Mouse (Mus musculus) liver, embryonic 14.5 days (tissue): ENCODE data around the gene Efna1. TPM values are rescaled to one million over a fixed set of nuclear protein-coding genes. Genes with fewer than 3 reads are reported as not detected.

Source experiments
- ATAC-seq: fragments of 200-750 bp; cut with Nextera tagmentation; 2 replicates; pipeline ENCODE4 v1.8.0; 2017; ENCODE audit warnings: moderate number of reproducible peaks, mild to moderate bottlenecking, moderate library complexity; ENCODE audit not compliant: insufficient read depth
- DNase-seq, 3 experiments: peaks; one replicate each; pipeline ENCODE4 v3.0.0-alpha.2; 2012 to 2013; ENCODE audit warnings: low read depth in 3 of 3, low spot score in 3 of 3
- H3K27ac ChIP-seq: fragments of 300-500 bp; sonication (generic); 2 replicates; pipeline ENCODE4 v1.5.1; 2014; ENCODE audit warnings: moderate library complexity, mild to moderate bottlenecking, control low read depth, inconsistent platforms
- H3K27me3 ChIP-seq: fragments of 300-500 bp; sonication (generic); 2 replicates; pipeline ENCODE4 v1.6.1; 2014; ENCODE audit warnings: mild to moderate bottlenecking, low read length, moderate library complexity; ENCODE audit not compliant: control insufficient read depth, insufficient read depth
- H3K36me3 ChIP-seq: fragments of 300-500 bp; sonication (generic); replicated peaks from 2 replicates; pipeline ENCODE4 v1.6.1; 2014; ENCODE audit warnings: low read depth; ENCODE audit not compliant: control insufficient read depth, insufficient read depth
- H3K4me1 ChIP-seq, 2 experiments: fragments of 200-500 bp in 1 of 2; fragments of 300-500 bp in 1 of 2; sonication (generic) in 1 of 2; replicated peaks; 2 replicates each; pipeline ENCODE4 v1.6.1; 2012 to 2014; ENCODE audit warnings: antibody characterized with exemption in 1 of 2, inconsistent platforms in 1 of 2, low read length in 1 of 2; ENCODE audit not compliant: control insufficient read depth in 2 of 2, insufficient read depth in 2 of 2
- H3K4me2 ChIP-seq: fragments of 300-500 bp; sonication (generic); 2 replicates; pipeline ENCODE4 v1.6.1; 2014; ENCODE audit warnings: low read depth, mild to moderate bottlenecking, control low read depth, moderate library complexity
- H3K4me3 ChIP-seq, 2 experiments: fragments of 200-500 bp in 1 of 2; fragments of 300-500 bp in 1 of 2; sonication (generic) in 1 of 2; 2 replicates each; pipeline ENCODE4 v1.5.1; 2012 to 2014; ENCODE audit warnings: low read depth in 2 of 2, low read length in 2 of 2, mild to moderate bottlenecking in 2 of 2, control low read depth in 1 of 2, inconsistent platforms in 1 of 2, moderate library complexity in 1 of 2; ENCODE audit not compliant: insufficient read depth in 1 of 2
- H3K9ac ChIP-seq: fragments of 300-500 bp; sonication (generic); replicated peaks from 2 replicates; pipeline ENCODE4 v1.6.1; 2014; ENCODE audit warnings: mild to moderate bottlenecking, control low read depth, moderate library complexity
- H3K9me3 ChIP-seq: fragments of 300-500 bp; sonication (generic); 2 replicates; pipeline ENCODE4 v1.6.1; 2016; ENCODE audit warnings: low read length, mixed read lengths; ENCODE audit not compliant: control insufficient read depth
- CTCF ChIP-seq: IDR thresholded peaks from 2 replicates; pipeline ENCODE4 v1.5.1; 2016; ENCODE audit warnings: antibody characterized with exemption, low read depth, control low read depth
- EP300 ChIP-seq: IDR thresholded peaks from 2 replicates; pipeline ENCODE4 v1.6.1; 2016; ENCODE audit warnings: antibody characterized with exemption, low read depth
- WGBS: fragments of 180-500 bp; shearing (Covaris S2); extraction: QIAGEN DNeasy Blood & Tissue Kit; methylation state at CpG from one replicate; pipeline ENCODE4 v1.1.7; 2014; ENCODE audit not compliant: insufficient replicate concordance; 5-methylcytosine and 5-hydroxymethylcytosine counted together
- polyA plus RNA-seq, 2 experiments: library from polyadenylated mRNA; depleted of rRNA in 1 of 2; stranded (reverse) in 1 of 2; unstranded in 1 of 2; fragments of >200 nt; fragmentation: Nextera tagmentation in 1 of 2; extraction: Ambion mirVana in 1 of 2; gene quantifications; 2 replicates each; pipeline versions ENCODE4 v1.2.1 to v1.2.3; 2012 to 2014

Efna1 gene
- polyA plus RNA-seq, 2 experiments: 2.9 to 3.7 TPM

DNA sequence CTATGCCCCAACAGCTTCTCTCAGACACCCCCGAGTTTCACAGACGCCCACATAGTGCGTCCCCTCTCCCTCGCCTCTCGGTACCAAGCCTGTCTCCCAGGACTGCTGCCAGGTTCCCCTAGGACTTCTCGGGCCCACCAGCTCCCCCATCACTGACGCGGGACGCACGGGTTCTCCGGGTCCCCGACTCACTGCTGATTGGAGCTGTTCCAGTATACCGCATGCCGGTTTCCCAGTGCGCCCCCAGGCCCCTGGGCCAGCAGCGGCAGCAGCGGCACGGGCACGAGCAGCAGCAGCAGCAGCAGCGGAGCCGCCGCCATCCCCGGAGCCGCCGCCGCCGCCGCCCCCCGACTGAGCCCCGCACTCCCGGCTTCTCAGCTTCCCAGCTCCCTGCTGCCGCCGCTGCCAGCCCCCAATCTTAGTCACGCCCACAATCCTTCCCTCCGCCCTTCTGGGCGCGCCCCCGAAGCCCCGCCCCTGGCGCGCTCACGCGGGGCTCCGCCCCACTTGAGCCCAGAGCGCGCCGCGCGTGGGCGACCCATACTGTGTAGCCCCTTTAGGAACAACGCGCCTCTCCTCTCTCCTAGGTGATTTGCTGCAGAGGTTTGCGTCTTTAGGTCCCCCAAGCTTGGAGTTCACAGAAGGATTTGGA lies 41.7 kb upstream of the Efna1 start, which contains the start of gene Efna3:
Efna3 (minus strand) TSS at position 452 of the 652 bp plus-strand sequence.
- ATAC-seq: peak; percentile 37; the same call in 1 of the 2 replicates
- Histone ChIP-seq H3K9ac (no peak within 1 kb of the TSS), H3K9me3 (no peaks in the 10 kb centered on the region)

DNA sequence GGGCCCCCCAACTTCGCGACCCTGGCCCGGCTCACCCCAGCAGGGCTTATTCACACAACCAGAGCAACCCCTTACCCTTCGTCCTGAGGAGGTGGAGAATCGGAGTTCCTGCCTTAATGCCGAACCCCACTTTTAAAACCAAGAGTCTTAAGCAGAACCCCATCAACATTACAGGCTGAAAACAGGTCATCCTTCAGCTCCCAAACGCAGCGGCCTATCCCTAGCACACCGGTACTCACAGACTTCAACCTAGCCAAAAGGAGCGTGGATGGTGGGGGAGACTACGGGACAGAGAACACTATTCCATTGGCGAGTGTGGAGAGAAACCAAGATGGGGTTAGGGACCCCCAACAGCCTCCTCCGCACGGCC lies 41.2 kb upstream of the Efna1 start:
- peaks cover 72% of the 10 kb centered on the region for H3K27me3 ChIP-seq
- ATAC-seq: no peak
- no peak for TF ChIP-seq CTCF
- no peak for TF ChIP-seq EP300

More for the DNA sequence above, 41.7 kb upstream of the Efna1 start, which contains the start of gene Efna3:
- Histone ChIP-seq H3K4me1 (peaks cover 0 to 1% of the 10 kb centered on the region in 2 experiments; a peak in 1 of 4 replicates), H3K4me3 (peak within 1 kb of the TSS; percentile 22 to 41; a peak in 3 of 4 replicates), H3K36me3 (no peaks in the 10 kb centered on the region), H3K27ac (no peak within 1 kb of the TSS), H3K4me2 (peak within 1 kb of the TSS; percentile 55), H3K27me3 (peaks cover 67% of the 10 kb centered on the region)
- TF ChIP-seq EP300: no peak
- TF ChIP-seq CTCF: no peak
- DNase-seq: no peak
- under 1% methylated on average over 53 of the region's 53 CpGs for WGBS

DNA sequence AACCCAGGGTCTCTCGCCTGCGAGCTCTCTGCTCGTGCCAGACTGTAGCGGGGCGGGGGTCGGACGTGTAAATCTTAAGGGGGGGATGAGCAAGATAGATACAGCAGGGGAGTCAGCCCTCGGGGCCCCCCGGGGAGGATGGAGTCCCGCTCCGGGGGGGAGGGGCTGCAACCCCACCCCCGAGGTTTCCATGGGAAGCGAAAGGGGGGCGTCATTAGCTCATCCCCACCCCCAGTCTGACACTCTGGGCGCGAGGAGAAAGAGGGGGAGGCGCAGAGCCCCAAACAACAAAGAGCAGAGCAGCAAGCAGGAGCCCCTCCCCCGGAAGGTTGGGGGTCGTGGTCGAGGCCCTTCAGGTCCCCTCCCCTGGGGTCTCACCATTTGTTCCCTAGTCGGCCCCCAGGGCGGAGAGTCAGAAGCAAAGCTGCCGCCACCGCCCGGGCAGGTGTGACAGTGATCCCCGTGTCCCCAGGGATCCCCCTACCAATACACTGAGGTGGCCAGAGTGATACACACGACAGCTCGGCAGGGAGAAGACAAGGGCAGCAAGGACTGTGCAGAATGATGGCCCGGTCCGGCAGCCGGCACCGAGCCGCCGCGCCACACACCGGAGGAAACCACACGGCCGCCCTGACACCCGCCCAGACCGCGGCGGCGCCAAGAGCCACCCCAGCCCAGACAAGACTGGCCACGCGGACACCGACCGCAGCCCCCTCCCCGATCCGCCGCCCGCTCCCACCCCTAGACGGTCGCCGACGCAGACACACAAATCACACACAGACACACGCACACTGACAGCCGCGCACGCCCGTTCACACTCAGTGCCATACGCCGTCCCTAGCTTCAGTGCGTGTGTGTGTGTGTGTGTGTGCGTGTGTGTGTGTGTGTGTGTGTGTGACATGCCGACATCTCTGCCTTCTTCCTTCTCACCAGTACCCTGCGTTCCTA lies 40.5 kb upstream of the Efna1 start:
- Histone ChIP-seq H3K36me3 (no peaks in the 10 kb centered on the region), H3K4me1 (peaks cover 0 to 1% of the 10 kb centered on the region in 2 experiments; a peak in 1 of 4 replicates), H3K27me3 (peaks cover 79% of the 10 kb centered on the region), H3K9ac (no peak overlapping the region), H3K27ac (no peak overlapping the region), H3K4me3 (no peak overlapping the region), H3K9me3 (no peaks in the 10 kb centered on the region), H3K4me2 (peak overlapping the region; percentile 29)
- no peak for DNase-seq
- 2% methylated on average over 65 of the region's 66 CpGs for WGBS
- TF ChIP-seq EP300: no peak
- no peak for TF ChIP-seq CTCF
- no peak for ATAC-seq

More for the DNA sequence above, 41.2 kb upstream of the Efna1 start:
- no peaks in the 10 kb centered on the region for H3K36me3 ChIP-seq
- peak overlapping the region in 1 of 2 experiments; percentile 41; a peak in 2 of 4 replicates for H3K4me3 ChIP-seq
- H3K27ac ChIP-seq: no peak overlapping the region
- DNase-seq: no peak
- H3K9ac ChIP-seq: no peak overlapping the region
- H3K4me2 ChIP-seq: peak overlapping the region; percentile 55
- under 1% methylated on average over 14 of the region's 14 CpGs for WGBS
- peaks cover 0 to 1% of the 10 kb centered on the region in 2 experiments; a peak in 1 of 4 replicates for H3K4me1 ChIP-seq
- H3K9me3 ChIP-seq: no peaks in the 10 kb centered on the region

DNA sequence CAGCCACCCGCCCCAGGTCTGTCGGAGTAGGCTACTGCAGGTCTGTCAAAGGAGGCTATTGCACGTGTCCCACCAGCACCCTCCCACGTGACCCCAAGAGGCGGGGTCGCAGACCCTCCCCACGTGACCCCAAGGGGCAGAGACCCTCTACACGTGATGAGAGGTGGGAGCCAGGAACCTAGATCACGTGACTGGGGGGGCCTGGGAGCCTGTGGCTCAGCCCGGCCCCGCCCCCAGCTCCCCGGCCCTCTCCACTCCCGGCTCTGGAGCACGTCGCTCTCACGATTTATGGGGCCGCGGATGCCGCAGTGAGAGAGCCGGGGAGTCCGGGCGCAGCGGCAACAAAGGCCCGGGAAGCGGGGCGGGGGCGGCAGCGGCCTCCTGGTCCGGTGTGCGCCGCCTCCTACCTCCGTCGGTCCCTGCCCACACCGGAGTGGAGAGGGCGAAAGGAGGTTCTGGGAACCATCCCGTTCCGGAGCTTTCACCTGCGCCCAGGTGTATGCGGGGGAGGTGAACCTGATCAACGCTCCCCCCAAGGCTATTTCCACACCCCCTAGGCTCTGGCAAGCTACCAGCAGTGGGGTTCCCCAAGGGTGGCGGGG lies 39.7 kb upstream of the Efna1 start:
- TF ChIP-seq EP300 (no peak), CTCF (no peak)
- ATAC-seq (no peak), DNase-seq (no peak)
- WGBS: 1% methylated on average over 39 of the region's 41 CpGs
- Histone ChIP-seq H3K9ac (no peak overlapping the region), H3K4me1 (no peaks in the 10 kb centered on the region; a peak in 1 of 4 replicates), H3K4me3 (0 out of 4 replicates have a peak overlapping the region, but pooled peaks of 1 of the 2 experiments have one; percentile 2), H3K4me2 (peak overlapping the region; percentile 29), H3K36me3 (no peaks in the 10 kb centered on the region), H3K9me3 (no peaks in the 10 kb centered on the region), H3K27me3 (peaks cover 87% of the 10 kb centered on the region), H3K27ac (no peak overlapping the region)
